Mouse (Mus musculus): ENCODE results near the gene Gm8369.

- TF ChIP-seq CTCF (IDR thresholded peaks at IDR 0.05; ENCODE audit: low read depth, low read length) (no peak), GATA1 (IDR thresholded peaks at IDR 0.05; ENCODE audit: borderline replicate concordance, low read length) (no peak), POLR2AphosphoS5 (IDR thresholded peaks at IDR 0.05; ENCODE audit: insufficient replicate concordance, low read depth, low read length) (no peak)
These were observed 15.6 kb downstream of the Gm8369 start for GRCm38 (mm10) chr19:11501326-11501725.

All from G1E (cell line).